Mouse (Mus musculus) liver, adult 2 months (tissue): ENCODE measurements around the gene Ssc4d. TPM values are rescaled to one million over a fixed set of nuclear protein-coding genes. Genes with fewer than 3 reads are reported as not detected.

Experiments used
- DNase-seq: peaks from one replicate; pipeline ENCODE4 v3.0.0-alpha.2; 2011; ENCODE audit warnings: low read depth, low spot score; ENCODE audit errors: extremely low read depth
- H3K27ac ChIP-seq: fragments of 200-500 bp; replicated peaks from 2 replicates; pipeline ENCODE4 v1.5.1; 2012; ENCODE audit warnings: low read depth, mild to moderate bottlenecking, control low read depth, inconsistent platforms, low read length; ENCODE audit not compliant: insufficient read depth
- H3K27me3 ChIP-seq: fragments of 200-500 bp; 2 replicates; pipeline ENCODE4 v1.6.1; 2012; ENCODE audit warnings: mild to moderate bottlenecking, moderate library complexity, low read length, inconsistent platforms; ENCODE audit not compliant: control insufficient read depth, insufficient read depth
- H3K36me3 ChIP-seq: fragments of 200-500 bp; 2 replicates; pipeline ENCODE4 v1.6.1; 2012; ENCODE audit warnings: low read length, inconsistent platforms; ENCODE audit not compliant: control insufficient read depth, insufficient read depth
- H3K4me1 ChIP-seq: fragments of 200-500 bp; 2 replicates; pipeline ENCODE4 v1.6.1; 2011; ENCODE audit warnings: low read length; ENCODE audit not compliant: control insufficient read depth, insufficient read depth
- H3K4me3 ChIP-seq: fragments of 200-500 bp; 2 replicates; pipeline ENCODE4 v1.5.1; 2011; ENCODE audit warnings: low read depth, mild to moderate bottlenecking, control low read depth, low read length, moderate library complexity; ENCODE audit not compliant: insufficient read depth
- H3K79me2 ChIP-seq: fragments of 200-500 bp; 2 replicates; pipeline ENCODE4 v1.6.1; 2012; ENCODE audit warnings: inconsistent platforms, mild to moderate bottlenecking, low read length, moderate library complexity; ENCODE audit not compliant: control insufficient read depth, insufficient read depth
- H3K9ac ChIP-seq: fragments of 200-500 bp; 2 replicates; pipeline ENCODE4 v1.6.1; 2012; ENCODE audit warnings: low read depth, mild to moderate bottlenecking, control low read depth, inconsistent platforms, low read length
- CTCF ChIP-seq: fragments of 200-500 bp; IDR thresholded peaks from 2 replicates; pipeline ENCODE4 v1.5.1; 2011; ENCODE audit warnings: low read depth, low read length, control low read depth
- POLR2A ChIP-seq: fragments of 200-500 bp; IDR thresholded peaks from 2 replicates; pipeline ENCODE4 v1.6.1; 2011; ENCODE audit warnings: low read length, control low read depth; ENCODE audit not compliant: insufficient read depth; ENCODE audit errors: extremely low read depth
- WGBS: fragments of 180-500 bp; shearing (Covaris S2); methylation state at CpG from one replicate; pipeline ENCODE4 v1.1.7; 2018; 5-methylcytosine and 5-hydroxymethylcytosine counted together
- polyA plus RNA-seq: library from polyadenylated mRNA; depleted of rRNA; stranded (reverse); fragments of >200 nt; gene quantifications from 2 replicates; pipeline ENCODE4 v1.2.3, GENCODE M21; 2012; rRNA removed
- total RNA-seq: library from RNA; depleted of rRNA; stranded (reverse); fragments of >200 nt; gene quantifications from 2 replicates; pipeline ENCODE4 v1.2.3, GENCODE M21; 2014; rRNA removed

The Ssc4d gene
- total and polyA plus RNA-seq, 2 experiments = 4.8 to 6.5 TPM

GRCm38 (mm10) chr5:135911633-135912220 lies 62.6 kb downstream of the Ssc4d start:
- Histone ChIP-seq H3K4me3 (no peak overlapping the region), H3K4me1 (peaks cover 50% of the 10 kb centered on the region), H3K9ac (no peak overlapping the region), H3K27ac (no peak overlapping the region), H3K36me3 (peaks cover 5% of the 10 kb centered on the region; the same call in 1 of the 2 replicates), H3K27me3 (no peaks in the 10 kb centered on the region), H3K79me2 (peaks cover 13% of the 10 kb centered on the region; the same call in 1 of the 2 replicates)
- DNase-seq = no peak
- no peak for TF ChIP-seq POLR2A
- TF ChIP-seq CTCF = no peak
- WGBS = 85% methylated on average over 11 of the region's 11 CpGs

- H3K79me2 ChIP-seq = peaks cover 12% of the 10 kb centered on the region; the same call in 1 of the 2 replicates
- 90% methylated on average over 25 of the region's 25 CpGs for WGBS
- no peak for DNase-seq
- peaks cover 50% of the 10 kb centered on the region for H3K4me1 ChIP-seq
- peaks cover 5% of the 10 kb centered on the region; the same call in 1 of the 2 replicates for H3K36me3 ChIP-seq
- H3K9ac ChIP-seq = no peak overlapping the region
- no peak overlapping the region for H3K4me3 ChIP-seq
- H3K27me3 ChIP-seq = no peaks in the 10 kb centered on the region
- no peak overlapping the region for H3K27ac ChIP-seq
- TF ChIP-seq POLR2A (no peak), CTCF (no peak)
These were observed 63.5 kb downstream of the Ssc4d start for GRCm38 (mm10) chr5:135910813-135911212.

Other genes with a start within 250 kb of the Ssc4d start
- gene Tmem120a, start 230.1 kb downstream of the Ssc4d start, total RNA-seq = 55.2 and 58.1 TPM in 2 replicates
- gene Tmem120a, start 230.1 kb downstream of the Ssc4d start, polyA plus RNA-seq = 52.9 and 76.6 TPM in 2 replicates
- 0.13 and 0.18 TPM in 2 replicates for gene Styxl1, start 196.1 kb downstream of the Ssc4d start, total RNA-seq
- 0.22 and 0.23 TPM in 2 replicates for gene Styxl1, start 196.1 kb downstream of the Ssc4d start, polyA plus RNA-seq
- gene Mdh2, start 196.1 kb downstream of the Ssc4d start, total RNA-seq = 108 and 176 TPM in 2 replicates
- gene Mdh2, start 196.1 kb downstream of the Ssc4d start, polyA plus RNA-seq = 361 and 418 TPM in 2 replicates
- not detected in 2 replicates for gene Srrm3, start 167.6 kb downstream of the Ssc4d start, total RNA-seq
- not detected in 2 replicates for gene Srrm3, start 167.6 kb downstream of the Ssc4d start, polyA plus RNA-seq
- gene Hspb1, start 86.6 kb downstream of the Ssc4d start, total RNA-seq = 18.9 and 19.5 TPM in 2 replicates
- gene Hspb1, start 86.6 kb downstream of the Ssc4d start, polyA plus RNA-seq = 10.9 and 24.3 TPM in 2 replicates
- 23.0 and 30.9 TPM in 2 replicates for gene Ywhag, start 39.9 kb downstream of the Ssc4d start, total RNA-seq
- 42.4 and 50.4 TPM in 2 replicates for gene Ywhag, start 39.9 kb downstream of the Ssc4d start, polyA plus RNA-seq
- gene Zp3, start 5.6 kb upstream of the Ssc4d start, total RNA-seq = not detected in 2 replicates
- not detected in 2 replicates for gene Zp3, start 5.6 kb upstream of the Ssc4d start, polyA plus RNA-seq
- 1.0 and 1.9 TPM in 2 replicates for gene Dtx2, start 20.3 kb upstream of the Ssc4d start, total RNA-seq
- 4.3 and 7.1 TPM in 2 replicates for gene Dtx2, start 20.3 kb upstream of the Ssc4d start, polyA plus RNA-seq
- gene Upk3b, start 64.0 kb upstream of the Ssc4d start, total RNA-seq = 0.34 and 0.55 TPM in 2 replicates
- 1.3 and 2.1 TPM in 2 replicates for gene Upk3b, start 64.0 kb upstream of the Ssc4d start, polyA plus RNA-seq
- not detected in 2 replicates for gene Upk3bl, start 80.0 kb upstream of the Ssc4d start, total RNA-seq
- not detected in 2 replicates for gene Upk3bl, start 80.0 kb upstream of the Ssc4d start, polyA plus RNA-seq
- gene Rasa4, start 109.4 kb upstream of the Ssc4d start, total RNA-seq = 1.0 and 2.1 TPM in 2 replicates
- 0.70 and 2.0 TPM in 2 replicates for gene Rasa4, start 109.4 kb upstream of the Ssc4d start, polyA plus RNA-seq
- gene Polr2j, start 142.1 kb upstream of the Ssc4d start, total RNA-seq = 46.1 and 52.4 TPM in 2 replicates
- gene Polr2j, start 142.1 kb upstream of the Ssc4d start, polyA plus RNA-seq = 34.3 and 36.1 TPM in 2 replicates
- gene Lrwd1, start 161.5 kb upstream of the Ssc4d start, total RNA-seq = 5.3 and 6.7 TPM in 2 replicates
- 9.9 and 14.9 TPM in 2 replicates for gene Lrwd1, start 161.5 kb upstream of the Ssc4d start, polyA plus RNA-seq
- 3.0 and 3.8 TPM in 2 replicates for gene Alkbh4, start 161.6 kb upstream of the Ssc4d start, total RNA-seq
- gene Alkbh4, start 161.6 kb upstream of the Ssc4d start, polyA plus RNA-seq = 6.5 and 9.3 TPM in 2 replicates
- 1.1 and 1.5 TPM in 2 replicates for gene Orai2, start 196.2 kb upstream of the Ssc4d start, total RNA-seq
- 0.77 and 1.4 TPM in 2 replicates for gene Orai2, start 196.2 kb upstream of the Ssc4d start, polyA plus RNA-seq
- gene Prkrip1, start 224.4 kb upstream of the Ssc4d start, total RNA-seq = 2.0 and 2.1 TPM in 2 replicates
- 3.2 and 4.8 TPM in 2 replicates for gene Prkrip1, start 224.4 kb upstream of the Ssc4d start, polyA plus RNA-seq